Mouse (Mus musculus): ENCODE data around the gene Pias1. TPM values are rescaled to one million over a fixed set of nuclear protein-coding genes. Genes with fewer than 3 reads are reported as not detected.

Gene Pias1
- polyA plus RNA-seq, 1 experiment: 26.7 TPM

DNA sequence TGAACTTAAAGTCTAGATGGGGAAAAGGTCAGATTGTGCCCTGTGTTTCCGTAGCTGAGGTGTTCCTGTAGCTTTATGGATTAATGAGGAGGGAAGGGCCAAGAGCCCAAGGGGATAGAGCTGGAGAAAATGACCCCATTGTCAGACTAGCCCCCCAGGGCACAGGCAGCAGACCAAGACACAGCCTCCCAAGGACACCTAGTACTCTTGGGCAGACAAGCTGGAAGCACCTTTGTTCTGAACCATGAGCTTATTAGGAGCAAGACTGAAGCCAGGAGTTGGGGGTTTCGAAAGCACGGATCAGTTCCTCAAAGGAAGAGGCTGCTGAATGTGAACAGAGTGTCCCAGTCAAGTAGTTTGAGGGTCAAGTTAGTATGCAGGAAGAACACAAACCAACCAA, 9.9 kb upstream of the Pias1 start:
- Histone ChIP-seq H3K27me3 (replicated peaks; ENCODE audit: control insufficient read depth, insufficient read depth, low read length) (no peaks in the 10 kb centered on the region), H3K4me1 (ENCODE audit: control insufficient read depth, insufficient read depth, low read length) (no peaks in the 10 kb centered on the region), H3K27ac (ENCODE audit: insufficient read depth, low read depth, low read length) (no peak overlapping the region), H3K4me3 (ENCODE audit: insufficient read depth, low read depth, low read length) (no peak overlapping the region), H3K36me3 (ENCODE audit: control insufficient read depth, insufficient read depth, low read length) (no peaks in the 10 kb centered on the region)
- WGBS: 89% methylated on average over 3 of the region's 3 CpGs
- TF ChIP-seq POLR2A (IDR thresholded peaks at IDR 0.05; ENCODE audit: low read depth, low read length) (no peak), CTCF (conservative IDR thresholded peaks at IDR 0.05; ENCODE audit: insufficient read depth, insufficient read length, low read depth, low read length) (no peak)
- no peak for DNase-seq

DNA sequence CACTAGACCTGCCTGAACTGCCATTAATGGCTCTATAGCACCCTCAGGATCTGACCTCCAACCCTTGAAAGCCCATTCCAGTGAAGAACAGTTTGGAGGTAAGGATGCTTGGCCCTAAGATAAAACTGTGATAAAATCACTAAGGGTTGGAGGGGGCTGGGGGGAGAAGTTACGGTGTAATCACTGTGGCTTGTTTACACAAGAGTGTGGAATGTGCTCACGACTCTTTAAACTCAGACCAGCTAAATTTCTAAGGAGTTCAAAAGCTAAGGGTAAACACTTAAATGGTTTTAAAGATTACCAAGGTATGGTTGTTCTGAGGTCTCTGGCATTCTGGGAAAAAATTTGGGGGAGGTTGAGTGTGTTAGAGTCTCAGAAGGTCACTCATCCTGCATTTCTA, 7.5 kb upstream of the Pias1 start:
- H3K27me3 ChIP-seq (replicated peaks; ENCODE audit: control insufficient read depth, insufficient read depth, low read length): no peaks in the 10 kb centered on the region
- 48% methylated on average over 2 of the region's 2 CpGs for WGBS
- H3K36me3 ChIP-seq (ENCODE audit: control insufficient read depth, insufficient read depth, low read length): no peaks in the 10 kb centered on the region
- H3K4me1 ChIP-seq (ENCODE audit: control insufficient read depth, insufficient read depth, low read length): no peaks in the 10 kb centered on the region
- H3K4me3 ChIP-seq (ENCODE audit: insufficient read depth, low read depth, low read length): no peak overlapping the region
- no peak overlapping the region for H3K27ac ChIP-seq (ENCODE audit: insufficient read depth, low read depth, low read length)
- TF ChIP-seq CTCF (conservative IDR thresholded peaks at IDR 0.05; ENCODE audit: insufficient read depth, insufficient read length, low read depth, low read length) (no peak), POLR2A (IDR thresholded peaks at IDR 0.05; ENCODE audit: low read depth, low read length) (no peak)
- no peak for DNase-seq

DNA sequence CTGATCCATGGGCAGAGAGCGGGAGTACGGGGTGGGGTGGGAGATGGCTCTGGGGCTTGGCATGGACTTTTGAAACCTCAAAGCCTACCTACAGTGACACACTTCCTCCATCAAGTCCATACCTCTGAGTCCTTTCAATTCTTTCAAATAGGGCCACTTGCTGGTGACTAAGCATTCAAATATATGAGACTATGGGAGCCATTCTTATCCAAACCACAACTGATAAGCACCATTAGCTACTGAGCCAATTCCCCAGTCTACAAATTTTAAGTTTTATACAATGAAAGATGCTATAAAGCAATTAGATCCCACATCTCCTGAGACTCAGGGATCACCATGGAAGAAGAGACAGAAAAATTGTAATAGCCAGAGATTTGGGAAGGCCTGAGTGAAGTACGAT, 2.4 kb upstream of the Pias1 start:
- WGBS: 96% methylated on average over 3 of the region's 3 CpGs
- no peak for TF ChIP-seq POLR2A (IDR thresholded peaks at IDR 0.05; ENCODE audit: low read depth, low read length)
- no peak for TF ChIP-seq CTCF (conservative IDR thresholded peaks at IDR 0.05; ENCODE audit: insufficient read depth, insufficient read length, low read depth, low read length)
- H3K27me3 ChIP-seq (replicated peaks; ENCODE audit: control insufficient read depth, insufficient read depth, low read length): no peaks in the 10 kb centered on the region

DNA sequence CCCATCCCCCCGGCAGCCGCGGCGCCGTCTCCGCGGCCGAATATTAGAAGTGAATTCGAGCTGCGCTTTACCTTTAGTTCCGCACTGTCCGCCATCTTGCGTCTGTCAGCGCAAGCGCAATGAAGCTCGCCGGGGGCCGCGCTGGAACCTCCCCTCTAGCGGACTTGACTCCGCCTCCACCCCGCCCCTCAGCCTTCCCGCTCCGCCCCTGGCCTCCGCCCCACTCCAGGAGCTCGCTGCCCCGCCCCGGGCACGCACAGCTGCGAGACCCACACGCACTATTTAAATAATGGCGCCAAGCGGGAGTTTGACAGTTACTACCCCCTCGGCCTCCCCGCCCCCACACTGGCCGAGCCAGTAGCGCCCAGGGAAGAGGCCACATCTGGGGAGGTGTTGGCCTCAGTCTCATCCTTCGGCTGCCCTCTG, 6.9 kb downstream of the Pias1 start:
- WGBS: 1% methylated on average over 38 of the region's 38 CpGs

More for the DNA sequence above, 2.4 kb upstream of the Pias1 start:
- no peaks in the 10 kb centered on the region for H3K36me3 ChIP-seq (ENCODE audit: control insufficient read depth, insufficient read depth, low read length)
- DNase-seq: no peak
- H3K4me3 ChIP-seq (ENCODE audit: insufficient read depth, low read depth, low read length): no peak overlapping the region
- H3K27ac ChIP-seq (ENCODE audit: insufficient read depth, low read depth, low read length): no peak overlapping the region
- no peaks in the 10 kb centered on the region for H3K4me1 ChIP-seq (ENCODE audit: control insufficient read depth, insufficient read depth, low read length)

DNA sequence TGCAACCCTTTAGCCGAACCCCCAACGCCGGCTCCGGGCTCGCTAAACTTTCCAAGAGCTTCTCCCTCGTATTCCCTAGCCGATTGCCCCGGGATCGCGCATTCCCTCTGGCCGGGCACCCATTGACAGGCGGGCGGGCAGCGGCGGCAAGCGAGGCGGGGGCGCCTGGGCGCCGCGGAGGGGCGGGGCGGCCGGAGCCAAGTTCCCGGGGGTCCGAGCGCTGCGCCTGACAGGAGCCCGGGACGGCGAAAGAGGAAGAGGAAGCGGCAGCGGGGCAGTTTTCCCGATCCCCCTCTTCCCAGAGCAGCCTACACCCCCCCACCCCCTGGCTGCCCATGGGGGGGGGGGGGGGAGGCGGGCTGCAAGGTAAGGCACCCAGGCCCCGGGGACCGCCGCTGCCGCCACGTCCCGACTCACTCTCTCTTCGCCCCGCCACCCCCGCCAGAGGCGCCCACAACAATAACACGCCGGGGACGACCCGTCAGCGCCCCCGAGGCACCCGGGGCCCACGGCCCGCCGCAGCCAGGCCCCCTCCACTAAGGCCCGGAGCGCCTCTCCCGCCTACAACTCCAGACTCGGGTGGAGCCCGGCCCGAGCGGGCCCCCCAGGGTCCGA, 7.5 kb downstream of the Pias1 start:
- H3K27ac ChIP-seq (ENCODE audit: insufficient read depth, low read depth, low read length): peak overlapping the region; percentile 62; the same call in 1 of the 2 replicates
- peaks cover 9% of the 10 kb centered on the region; the same call in 1 of the 2 replicates for H3K4me1 ChIP-seq (ENCODE audit: control insufficient read depth, insufficient read depth, low read length)
- peak overlapping the region; percentile 79 for H3K4me3 ChIP-seq (ENCODE audit: insufficient read depth, low read depth, low read length)
- TF ChIP-seq CTCF (conservative IDR thresholded peaks at IDR 0.05; ENCODE audit: insufficient read depth, insufficient read length, low read depth, low read length) (no peak), POLR2A (IDR thresholded peaks at IDR 0.05; ENCODE audit: low read depth, low read length) (no peak)
- H3K27me3 ChIP-seq (replicated peaks; ENCODE audit: control insufficient read depth, insufficient read depth, low read length): no peaks in the 10 kb centered on the region
- DNase-seq: peak; percentile 28
- H3K36me3 ChIP-seq (ENCODE audit: control insufficient read depth, insufficient read depth, low read length): no peaks in the 10 kb centered on the region
- under 1% methylated on average over 60 of the region's 63 CpGs for WGBS

More for the DNA sequence above, 6.9 kb downstream of the Pias1 start:
- Histone ChIP-seq H3K36me3 (ENCODE audit: control insufficient read depth, insufficient read depth, low read length) (no peaks in the 10 kb centered on the region), H3K4me1 (ENCODE audit: control insufficient read depth, insufficient read depth, low read length) (peaks cover 6% of the 10 kb centered on the region; the same call in 1 of the 2 replicates), H3K27ac (ENCODE audit: insufficient read depth, low read depth, low read length) (peak overlapping the region; percentile 62; the same call in 1 of the 2 replicates), H3K27me3 (replicated peaks; ENCODE audit: control insufficient read depth, insufficient read depth, low read length) (no peaks in the 10 kb centered on the region), H3K4me3 (ENCODE audit: insufficient read depth, low read depth, low read length) (peak overlapping the region; percentile 79)
- peak; percentile 74 for TF ChIP-seq POLR2A (IDR thresholded peaks at IDR 0.05; ENCODE audit: low read depth, low read length)
- TF ChIP-seq CTCF (conservative IDR thresholded peaks at IDR 0.05; ENCODE audit: insufficient read depth, insufficient read length, low read depth, low read length): no peak
- DNase-seq: peak; percentile 98

DNA sequence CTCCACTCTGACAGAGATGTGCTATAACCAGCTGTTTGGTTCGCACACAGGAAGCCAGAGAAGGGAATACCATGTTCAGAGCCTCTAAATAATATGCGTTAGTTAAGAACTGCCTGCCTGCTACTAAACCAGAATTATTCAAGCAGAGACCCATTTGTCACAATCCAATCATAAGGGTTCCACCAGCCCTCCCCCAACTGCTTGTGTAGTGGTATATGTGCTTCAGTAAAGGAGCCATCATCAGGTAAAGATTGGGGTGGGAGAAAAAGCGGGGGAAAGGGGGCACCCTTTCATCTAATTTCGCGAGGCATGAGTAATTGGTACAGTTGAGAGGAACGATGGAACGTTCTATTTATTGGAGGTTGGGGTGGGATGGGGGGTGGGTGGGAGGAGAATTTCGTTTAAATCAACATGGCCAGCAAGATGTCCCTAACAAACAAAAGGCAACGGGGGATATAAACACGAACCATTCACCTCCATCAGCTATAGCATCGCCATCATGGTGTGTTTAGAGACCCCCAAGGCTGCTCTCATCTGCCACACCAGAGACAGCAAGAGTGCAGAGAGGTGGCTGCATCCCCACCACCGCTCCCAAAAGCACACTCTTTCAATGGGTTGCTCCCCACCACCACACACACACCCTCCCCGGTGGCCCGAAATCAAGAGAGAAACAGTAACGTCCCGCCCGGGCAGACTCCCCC, 8.1 kb downstream of the Pias1 start:
- H3K27ac ChIP-seq (ENCODE audit: insufficient read depth, low read depth, low read length): no peak overlapping the region
- H3K36me3 ChIP-seq (ENCODE audit: control insufficient read depth, insufficient read depth, low read length): no peaks in the 10 kb centered on the region
- H3K4me1 ChIP-seq (ENCODE audit: control insufficient read depth, insufficient read depth, low read length): peaks cover 13% of the 10 kb centered on the region; the same call in 1 of the 2 replicates
- DNase-seq: no peak
- TF ChIP-seq CTCF (conservative IDR thresholded peaks at IDR 0.05; ENCODE audit: insufficient read depth, insufficient read length, low read depth, low read length) (no peak), POLR2A (IDR thresholded peaks at IDR 0.05; ENCODE audit: low read depth, low read length) (no peak)
- H3K27me3 ChIP-seq (replicated peaks; ENCODE audit: control insufficient read depth, insufficient read depth, low read length): no peaks in the 10 kb centered on the region
- WGBS: 3% methylated on average over 17 of the region's 17 CpGs
- peak overlapping the region; percentile 79 for H3K4me3 ChIP-seq (ENCODE audit: insufficient read depth, low read depth, low read length)

DNA sequence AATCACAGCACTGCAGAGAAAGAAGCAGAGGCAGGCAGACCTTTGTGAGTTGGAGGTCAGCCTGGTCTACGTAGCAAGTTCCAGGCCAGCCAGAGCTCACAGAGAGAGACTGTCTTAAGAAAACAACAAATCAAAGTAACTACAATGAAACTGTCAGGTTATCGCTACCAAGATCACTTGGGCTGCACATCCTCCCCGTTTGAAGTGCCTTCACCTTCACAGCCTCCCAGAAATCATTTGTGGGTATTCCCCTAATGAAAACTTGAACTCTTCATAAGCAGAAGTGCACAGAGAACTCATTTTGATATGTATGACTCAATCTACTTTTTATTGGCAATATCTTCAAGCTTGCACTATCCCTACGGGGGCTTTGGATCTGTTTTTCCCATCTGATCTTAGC, 10.6 kb downstream of the Pias1 start:
- DNase-seq: peak; percentile 22
- no peak overlapping the region for H3K27ac ChIP-seq (ENCODE audit: insufficient read depth, low read depth, low read length)
- TF ChIP-seq CTCF (conservative IDR thresholded peaks at IDR 0.05; ENCODE audit: insufficient read depth, insufficient read length, low read depth, low read length) (no peak), POLR2A (IDR thresholded peaks at IDR 0.05; ENCODE audit: low read depth, low read length) (no peak)
- peaks cover 23% of the 10 kb centered on the region; the same call in 1 of the 2 replicates for H3K4me1 ChIP-seq (ENCODE audit: control insufficient read depth, insufficient read depth, low read length)
- H3K4me3 ChIP-seq (ENCODE audit: insufficient read depth, low read depth, low read length): no peak overlapping the region
- H3K36me3 ChIP-seq (ENCODE audit: control insufficient read depth, insufficient read depth, low read length): no peaks in the 10 kb centered on the region
- H3K27me3 ChIP-seq (replicated peaks; ENCODE audit: control insufficient read depth, insufficient read depth, low read length): no peaks in the 10 kb centered on the region
- WGBS: 50% methylated on average over 4 of the region's 4 CpGs
